Mouse (Mus musculus) midbrain, embryonic 12.5 days (tissue): ENCODE results near the gene Slc4a2. TPM values are rescaled to one million over a fixed set of nuclear protein-coding genes. Genes with fewer than 3 reads are reported as not detected.
A peak's percentile ranks its signal among the peaks of the same experiment; 100 is the strongest.

Source experiments
- ATAC-seq: fragments of 200-750 bp; cut with Nextera tagmentation; 2 replicates; pipeline ENCODE4 v1.8.0; 2017; ENCODE audit warnings: low read depth, moderate TSS enrichment, moderate library complexity; ENCODE audit not compliant: low FRiP score
- H3K27ac ChIP-seq: fragments of 300-500 bp; sonication (generic); replicated peaks from 2 replicates; pipeline ENCODE4 v1.5.1; 2016; ENCODE audit warnings: mild to moderate bottlenecking
- H3K27me3 ChIP-seq: fragments of 300-500 bp; sonication (generic); 2 replicates; pipeline ENCODE4 v1.6.1; 2016; ENCODE audit warnings: mild to moderate bottlenecking
- H3K36me3 ChIP-seq: fragments of 300-500 bp; sonication (generic); 2 replicates; pipeline ENCODE4 v1.6.1; 2016
- H3K4me1 ChIP-seq: fragments of 300-500 bp; sonication (generic); 2 replicates; pipeline ENCODE4 v1.6.1; 2016
- H3K4me2 ChIP-seq: fragments of 300-500 bp; sonication (generic); replicated peaks from 2 replicates; pipeline ENCODE4 v1.6.1; 2016; ENCODE audit warnings: mild to moderate bottlenecking, moderate library complexity
- H3K4me3 ChIP-seq: fragments of 300-500 bp; sonication (generic); 2 replicates; pipeline ENCODE4 v1.5.1; 2016; ENCODE audit warnings: mild to moderate bottlenecking
- H3K9ac ChIP-seq: fragments of 300-500 bp; sonication (generic); replicated peaks from 2 replicates; pipeline ENCODE4 v1.6.1; 2016; ENCODE audit warnings: mild to moderate bottlenecking, moderate library complexity
- H3K9me3 ChIP-seq: fragments of 300-500 bp; sonication (generic); 2 replicates; pipeline ENCODE4 v1.6.1; 2016; ENCODE audit warnings: mild to moderate bottlenecking
- WGBS: fragments of 180-500 bp; shearing (Covaris S2); methylation state at CpG from one replicate; pipeline ENCODE4 v1.1.7; 2016; 5-methylcytosine and 5-hydroxymethylcytosine counted together
- polyA plus RNA-seq: library from polyadenylated mRNA; unstranded; fragments of >200 nt; fragmentation: Nextera tagmentation; extraction: Ambion mirVana; gene quantifications from 2 replicates; pipeline ENCODE4 v1.2.1, GENCODE M21; 2016

Slc4a2 gene
- polyA plus RNA-seq, 1 experiment from 2014 or later = 35.7 TPM

DNA sequence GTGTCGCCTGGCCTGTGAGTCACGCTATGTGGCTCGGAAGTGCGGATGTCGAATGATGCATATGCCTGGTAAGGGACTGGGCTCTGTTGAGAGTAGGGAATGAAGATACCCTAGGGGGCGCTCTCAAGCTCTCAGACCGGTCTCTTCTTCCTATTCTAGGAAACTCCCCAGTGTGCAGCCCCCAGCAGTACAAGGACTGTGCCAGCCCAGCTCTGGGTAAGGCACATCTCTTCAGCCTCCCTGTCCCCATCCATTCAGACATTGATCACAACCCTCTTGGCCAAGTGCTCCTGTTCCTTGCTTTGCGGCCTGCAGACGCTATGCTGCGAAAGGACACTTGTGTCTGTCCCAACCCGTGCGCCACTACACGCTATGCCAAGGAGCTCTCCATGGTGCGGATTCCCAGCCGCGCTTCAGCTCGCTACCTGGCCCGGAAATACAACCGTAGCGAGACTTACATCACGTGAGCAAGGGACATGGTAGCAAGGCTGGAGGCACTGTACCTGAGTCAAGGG lies 7.4 kb upstream of the Slc4a2 start:
- Histone ChIP-seq H3K9me3 (no peaks in the 10 kb centered on the region), H3K36me3 (peaks cover 23% of the 10 kb centered on the region), H3K4me3 (no peak overlapping the region), H3K27ac (no peak overlapping the region), H3K9ac (no peak overlapping the region; the same call in 1 of the 2 replicates), H3K27me3 (peaks cover 4% of the 10 kb centered on the region; the same call in 1 of the 2 replicates), H3K4me1 (peaks cover 9% of the 10 kb centered on the region; the same call in 1 of the 2 replicates), H3K4me2 (0 out of 2 replicates have a peak overlapping the region, but pooled peaks have one; percentile 7)
- ATAC-seq = peak; percentile 62
- 3% methylated on average over 21 of the region's 21 CpGs for WGBS

DNA sequence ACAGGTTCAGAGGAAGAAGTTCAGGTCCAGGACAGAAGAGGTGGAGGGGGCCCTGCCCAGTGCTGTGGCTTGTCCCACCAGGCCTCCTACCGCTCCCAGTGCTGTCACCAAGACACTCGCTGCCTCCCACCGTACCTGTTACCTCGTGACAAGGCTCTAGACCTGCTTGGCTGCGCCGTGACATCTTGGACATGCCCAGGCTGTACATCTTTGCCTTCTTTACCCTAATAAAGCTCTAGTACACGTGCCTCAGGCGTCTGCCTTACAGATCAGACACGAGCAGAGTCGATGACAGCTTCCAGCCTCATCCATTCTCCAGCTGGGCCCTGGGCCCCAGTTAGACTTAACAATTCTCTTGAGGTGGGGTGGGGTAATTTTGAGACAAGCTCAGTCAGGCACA lies 6.0 kb upstream of the Slc4a2 start:
- ATAC-seq = no peak
- peaks cover 4% of the 10 kb centered on the region; the same call in 1 of the 2 replicates for H3K27me3 ChIP-seq
- H3K4me1 ChIP-seq = peaks cover 15% of the 10 kb centered on the region
- no peak overlapping the region for H3K9ac ChIP-seq
- H3K9me3 ChIP-seq = no peaks in the 10 kb centered on the region
- no peak overlapping the region for H3K4me3 ChIP-seq
- no peak overlapping the region for H3K27ac ChIP-seq
- WGBS = 87% methylated on average over 10 of the region's 10 CpGs
- H3K36me3 ChIP-seq = peaks cover 26% of the 10 kb centered on the region
- no peak overlapping the region for H3K4me2 ChIP-seq

DNA sequence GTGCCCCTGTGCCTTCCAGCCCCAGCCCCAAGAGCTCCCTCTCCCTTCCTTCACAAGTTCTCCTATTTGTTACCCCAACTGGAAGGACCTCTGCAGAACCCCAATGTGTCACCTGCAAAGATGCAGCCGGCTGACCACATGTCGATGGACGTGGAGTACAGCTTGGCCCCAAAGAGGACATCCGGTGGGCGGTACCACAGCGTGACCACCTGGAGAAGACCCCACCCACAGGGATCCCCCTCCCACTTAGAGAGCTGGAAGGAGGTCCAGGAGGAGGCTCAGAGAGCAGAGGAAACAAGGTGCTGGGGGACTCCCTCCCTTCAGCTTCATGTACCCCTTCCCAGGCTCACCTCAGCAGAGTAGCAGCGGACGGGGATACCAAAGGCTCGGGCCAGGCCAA lies 3.3 kb upstream of the Slc4a2 start:
- WGBS = 90% methylated on average over 9 of the region's 9 CpGs
- no peak for ATAC-seq
- H3K27ac ChIP-seq = no peak overlapping the region

DNA sequence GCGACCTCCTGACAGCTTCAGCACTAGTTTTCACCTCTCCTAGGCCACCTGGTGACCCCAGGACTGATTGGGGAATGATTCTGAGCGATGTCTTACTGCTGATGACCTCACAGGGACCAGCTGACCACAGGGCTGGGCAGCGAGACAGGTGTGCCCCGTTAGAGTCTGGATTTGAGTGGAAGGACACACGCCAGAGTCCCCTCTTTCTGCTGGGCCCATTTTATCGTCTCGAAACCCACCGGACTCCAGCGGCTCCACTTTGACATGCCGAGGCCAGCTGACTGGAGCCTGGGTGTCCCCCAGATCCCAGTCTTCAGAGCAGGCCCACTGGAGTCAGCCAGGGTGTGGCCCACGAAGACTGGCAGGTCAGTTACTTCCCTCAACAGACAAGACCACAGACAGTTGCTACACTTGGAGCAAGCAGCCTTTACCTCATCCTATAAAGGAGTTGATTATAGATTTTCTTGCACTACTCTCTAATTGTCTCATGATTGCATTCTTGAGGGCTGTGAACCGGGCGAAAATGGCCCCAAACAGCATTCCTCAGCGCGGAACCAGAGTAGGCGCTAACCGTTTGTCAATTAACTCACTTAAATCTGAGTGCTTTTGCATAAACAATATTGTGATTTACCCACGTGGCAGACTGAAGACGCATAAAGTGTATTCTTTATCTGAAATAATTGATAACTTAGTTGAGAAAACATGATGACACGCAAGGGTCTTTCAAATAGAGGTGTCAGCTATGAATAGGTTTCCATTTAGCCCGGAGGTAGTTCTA lies 556 bp downstream of the Slc4a2 start:
- Histone ChIP-seq H3K9ac (peak overlapping the region; percentile 64), H3K4me1 (peaks cover 55% of the 10 kb centered on the region), H3K36me3 (peaks cover 22% of the 10 kb centered on the region), H3K4me3 (peak overlapping the region; percentile 62), H3K27ac (peak overlapping the region; percentile 91), H3K4me2 (peak overlapping the region; percentile 85), H3K9me3 (no peaks in the 10 kb centered on the region), H3K27me3 (peaks cover 22% of the 10 kb centered on the region)
- 16% methylated on average over 21 of the region's 21 CpGs for WGBS
- ATAC-seq = no peak; the same call in none of the 2 replicates

More for the DNA sequence above, 3.3 kb upstream of the Slc4a2 start:
- Histone ChIP-seq H3K4me2 (no peak overlapping the region), H3K36me3 (peaks cover 26% of the 10 kb centered on the region), H3K27me3 (no peaks in the 10 kb centered on the region), H3K9me3 (no peaks in the 10 kb centered on the region), H3K9ac (no peak overlapping the region), H3K4me1 (peaks cover 29% of the 10 kb centered on the region), H3K4me3 (no peak overlapping the region)

DNA sequence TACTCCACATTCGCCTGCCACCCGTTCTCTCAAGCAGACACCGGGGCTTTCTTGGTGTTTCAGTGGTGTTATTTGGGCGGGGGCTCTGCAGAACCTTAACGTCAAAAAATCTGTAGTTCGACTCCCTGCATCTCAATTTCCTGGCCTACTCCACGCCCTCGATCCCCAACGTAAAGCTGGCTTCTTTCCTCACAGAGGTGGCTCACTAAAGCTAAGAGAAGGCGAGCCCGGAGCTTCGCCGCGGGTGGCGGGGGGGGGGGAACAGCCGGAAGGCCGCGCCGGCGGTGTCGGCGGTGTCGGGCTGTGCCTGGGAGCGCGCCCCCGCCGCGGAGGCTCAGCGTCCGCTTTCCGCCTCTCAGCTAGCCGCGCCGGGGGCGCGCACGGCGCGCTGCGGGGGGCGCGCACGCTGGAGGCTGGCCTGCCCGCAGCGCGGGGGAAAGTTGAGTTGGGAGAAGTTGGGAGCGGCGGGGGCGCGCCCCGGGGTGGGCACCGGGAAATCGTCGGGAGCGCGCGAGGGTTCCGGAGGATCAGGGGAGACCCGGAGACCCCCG lies 1.3 kb downstream of the Slc4a2 start:
- H3K27ac ChIP-seq = peak overlapping the region; percentile 91
- ATAC-seq = no peak
- H3K27me3 ChIP-seq = peaks cover 22% of the 10 kb centered on the region
- H3K9me3 ChIP-seq = no peaks in the 10 kb centered on the region
- H3K9ac ChIP-seq = peak overlapping the region; percentile 64
- peaks cover 22% of the 10 kb centered on the region for H3K36me3 ChIP-seq
- H3K4me3 ChIP-seq = peak overlapping the region; percentile 62
- H3K4me1 ChIP-seq = peaks cover 55% of the 10 kb centered on the region
- under 1% methylated on average over 40 of the region's 60 CpGs for WGBS
- peak overlapping the region; percentile 85 for H3K4me2 ChIP-seq

DNA sequence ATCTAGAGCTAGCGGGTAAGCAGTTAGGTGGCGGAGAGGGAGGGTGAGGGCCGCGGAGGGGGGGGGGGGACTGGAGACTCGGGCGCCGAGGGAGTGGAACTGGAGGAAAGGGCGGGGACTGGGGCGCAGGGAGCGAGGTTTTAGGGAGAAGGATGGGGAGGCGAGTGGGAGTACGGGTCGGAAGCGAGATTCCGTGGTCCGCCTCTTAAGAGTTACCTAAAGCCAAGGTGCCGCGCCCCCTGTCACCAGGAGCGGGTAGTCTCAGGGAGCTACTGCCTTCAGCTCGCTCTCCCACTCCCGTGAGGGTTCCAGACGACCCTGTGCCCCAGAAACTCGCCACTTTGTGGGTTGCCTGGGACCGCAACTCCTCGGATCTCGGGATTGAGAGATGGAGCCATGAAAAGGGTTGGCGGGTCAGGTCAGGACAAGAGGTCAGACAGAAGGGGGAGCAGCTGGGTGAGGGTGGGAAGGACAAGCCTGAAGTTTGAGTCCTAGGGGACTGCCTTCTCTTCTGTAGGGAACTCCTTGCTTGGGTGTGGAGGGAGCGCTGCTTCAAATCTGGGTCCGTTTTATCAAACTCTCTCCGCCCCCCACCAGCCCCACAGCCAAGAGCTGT lies 1.9 kb downstream of the Slc4a2 start:
- H3K27me3 ChIP-seq = peaks cover 22% of the 10 kb centered on the region
- 0% methylated on average over 25 of the region's 30 CpGs for WGBS
- peaks cover 55% of the 10 kb centered on the region for H3K4me1 ChIP-seq
- H3K27ac ChIP-seq = peak overlapping the region; percentile 91
- H3K9me3 ChIP-seq = no peaks in the 10 kb centered on the region
- H3K4me2 ChIP-seq = peak overlapping the region; percentile 85
- peak overlapping the region; percentile 62 for H3K4me3 ChIP-seq
- peak overlapping the region; percentile 64 for H3K9ac ChIP-seq
- no peak for ATAC-seq
- H3K36me3 ChIP-seq = peaks cover 22% of the 10 kb centered on the region

DNA sequence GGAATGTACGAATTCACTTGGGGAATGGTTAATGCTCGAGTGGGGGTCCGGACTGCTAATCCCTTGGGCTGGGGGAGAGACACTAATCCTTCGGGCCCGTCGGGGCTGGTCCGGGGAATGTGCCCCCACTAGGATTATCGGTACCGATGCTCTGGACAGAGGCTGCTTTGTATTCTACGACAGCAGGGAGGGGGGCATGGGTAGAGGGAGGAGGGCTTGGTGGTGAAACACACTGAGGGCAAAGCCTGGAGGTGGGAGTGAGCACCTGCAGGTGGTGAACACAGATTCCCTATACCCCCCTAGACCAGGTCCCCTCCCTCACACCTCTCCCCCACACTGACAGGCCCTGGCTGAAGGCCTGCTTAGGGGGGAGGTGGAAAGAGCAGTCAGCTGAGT lies 2.4 kb downstream of the Slc4a2 start:
- Histone ChIP-seq H3K9me3 (no peaks in the 10 kb centered on the region), H3K4me3 (peak overlapping the region; percentile 62), H3K27me3 (peaks cover 22% of the 10 kb centered on the region), H3K9ac (peak overlapping the region; percentile 64), H3K4me1 (peaks cover 55% of the 10 kb centered on the region), H3K27ac (peak overlapping the region; percentile 91), H3K4me2 (peak overlapping the region; percentile 85), H3K36me3 (peaks cover 26% of the 10 kb centered on the region)
- no peak for ATAC-seq
- WGBS = 1% methylated on average over 10 of the region's 10 CpGs

DNA sequence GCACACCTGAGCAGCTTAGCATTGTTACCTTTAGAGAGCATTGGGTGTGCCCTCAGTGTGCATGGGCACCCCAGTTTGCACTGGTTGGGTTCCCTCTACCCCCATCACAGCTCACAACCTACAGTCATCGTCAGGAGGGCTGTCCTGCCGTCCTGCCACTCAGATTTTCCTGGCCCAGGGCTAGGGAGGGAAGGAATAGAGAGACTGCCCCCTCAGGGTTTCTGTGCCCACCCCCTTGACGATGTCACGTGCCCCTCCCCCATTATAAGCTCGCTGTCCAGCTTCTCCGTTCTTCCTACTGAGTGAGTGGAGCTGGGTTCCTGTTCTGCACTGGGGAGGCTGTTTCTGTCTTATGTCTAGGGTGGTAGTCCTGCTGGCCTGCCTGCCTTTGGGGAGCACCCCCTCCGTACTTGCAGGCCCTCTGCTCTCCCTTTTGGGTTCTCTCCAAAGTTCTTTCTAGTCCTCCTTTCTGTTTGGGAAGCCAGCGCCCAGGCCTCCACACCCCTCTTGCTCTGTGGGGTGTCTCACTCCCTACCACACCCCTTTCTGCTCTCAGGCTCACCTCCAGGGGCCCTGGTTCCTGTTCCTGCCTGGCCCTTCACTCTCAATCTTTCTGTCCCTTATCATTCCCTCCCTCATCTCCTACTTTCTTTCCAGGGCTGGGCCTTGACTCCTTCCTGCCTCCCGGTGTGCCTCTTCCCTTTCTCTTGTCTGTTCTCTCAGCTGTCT lies 3.1 kb downstream of the Slc4a2 start:
- Histone ChIP-seq H3K4me2 (peak overlapping the region; percentile 85), H3K36me3 (peaks cover 28% of the 10 kb centered on the region), H3K4me3 (peak overlapping the region; percentile 62), H3K9ac (peak overlapping the region; percentile 64), H3K9me3 (no peaks in the 10 kb centered on the region), H3K27ac (no peak overlapping the region), H3K4me1 (peaks cover 55% of the 10 kb centered on the region), H3K27me3 (peaks cover 22% of the 10 kb centered on the region)
- 9% methylated on average over 9 of the region's 9 CpGs for WGBS
- ATAC-seq = no peak

DNA sequence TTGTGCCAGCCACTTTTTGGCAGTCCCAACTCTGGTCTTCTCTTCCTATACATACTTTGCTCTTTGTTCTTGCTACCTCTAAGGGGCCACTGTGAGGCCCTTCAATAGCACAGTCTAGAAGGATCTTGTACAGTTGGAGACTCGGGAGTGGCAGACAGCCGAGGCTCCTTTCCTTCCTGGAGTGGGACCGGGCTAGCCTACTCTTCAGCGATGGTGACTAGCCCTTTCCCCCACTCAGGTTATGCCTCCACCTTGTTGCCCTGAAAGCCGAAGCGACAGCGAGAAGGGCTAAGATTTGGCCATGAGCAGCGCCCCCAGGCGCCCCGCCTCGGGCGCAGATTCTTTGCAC lies 3.6 kb downstream of the Slc4a2 start:
- Histone ChIP-seq H3K9ac (peak overlapping the region; percentile 64), H3K27ac (no peak overlapping the region), H3K9me3 (no peaks in the 10 kb centered on the region), H3K27me3 (peaks cover 22% of the 10 kb centered on the region), H3K4me2 (peak overlapping the region; percentile 85), H3K4me1 (peaks cover 52% of the 10 kb centered on the region), H3K4me3 (0 out of 2 replicates have a peak overlapping the region, but pooled peaks have one; percentile 1), H3K36me3 (peaks cover 33% of the 10 kb centered on the region)
- 15% methylated on average over 12 of the region's 12 CpGs for WGBS
- ATAC-seq = no peak

DNA sequence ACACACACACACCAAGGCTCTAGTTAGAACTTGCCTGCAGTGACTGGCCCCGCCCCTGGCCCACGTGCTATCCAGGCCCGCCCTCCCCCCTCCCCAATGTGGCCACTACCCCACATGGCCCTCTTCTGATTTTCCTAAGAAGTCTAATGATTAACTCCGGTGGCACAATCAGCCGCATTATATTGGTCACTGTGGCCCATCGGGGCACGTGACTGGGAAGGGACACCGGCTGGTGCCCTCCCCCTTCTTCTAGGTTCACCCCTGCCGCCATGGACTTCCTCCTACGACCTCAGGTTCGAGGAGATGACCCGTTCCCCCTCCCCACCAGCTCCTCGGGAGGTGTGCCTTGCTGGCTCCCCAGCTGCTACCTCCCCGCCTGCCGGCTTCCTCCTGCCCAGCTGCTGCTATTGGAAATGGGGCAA lies 4.4 kb downstream of the Slc4a2 start:
- H3K4me3 ChIP-seq = 0 out of 2 replicates have a peak overlapping the region, but pooled peaks have one; percentile 4
- peaks cover 22% of the 10 kb centered on the region for H3K27me3 ChIP-seq
- H3K4me1 ChIP-seq = peaks cover 45% of the 10 kb centered on the region
- H3K9me3 ChIP-seq = no peaks in the 10 kb centered on the region
- no peak for ATAC-seq
- H3K36me3 ChIP-seq = peaks cover 40% of the 10 kb centered on the region
- H3K9ac ChIP-seq = 0 out of 2 replicates have a peak overlapping the region, but pooled peaks have one; percentile 4
- 8% methylated on average over 14 of the region's 15 CpGs for WGBS
- peak overlapping the region; percentile 85 for H3K4me2 ChIP-seq
- H3K27ac ChIP-seq = peak overlapping the region; percentile 26; the same call in 1 of the 2 replicates

DNA sequence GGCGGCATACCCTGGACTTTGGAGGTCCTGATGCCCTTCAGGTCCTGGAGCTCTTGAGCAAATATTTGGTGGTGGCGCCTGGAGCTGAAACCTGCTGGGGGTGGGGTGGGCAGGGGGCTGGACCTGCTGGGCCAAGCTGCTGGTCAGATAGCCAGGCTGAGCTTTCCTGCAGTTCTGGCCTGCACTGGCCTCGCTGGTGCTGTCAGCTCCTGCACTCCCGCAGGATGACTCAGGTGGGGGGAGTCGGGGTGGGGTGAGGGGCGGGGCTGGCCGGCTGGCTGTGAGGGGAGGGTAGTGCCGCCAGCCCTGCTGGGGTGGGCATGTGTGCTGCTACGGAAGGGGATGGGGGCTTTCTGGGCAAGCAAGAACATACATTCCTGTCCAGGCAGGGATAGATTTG lies 5.0 kb downstream of the Slc4a2 start:
- Histone ChIP-seq H3K36me3 (peaks cover 46% of the 10 kb centered on the region), H3K4me2 (peak overlapping the region; percentile 85; the same call in 1 of the 2 replicates), H3K27ac (peak overlapping the region; percentile 26; the same call in 1 of the 2 replicates), H3K4me1 (peaks cover 44% of the 10 kb centered on the region), H3K9me3 (no peaks in the 10 kb centered on the region), H3K27me3 (peaks cover 22% of the 10 kb centered on the region), H3K4me3 (no peak overlapping the region), H3K9ac (0 out of 2 replicates have a peak overlapping the region, but pooled peaks have one; percentile 4)
- WGBS = 15% methylated on average over 8 of the region's 9 CpGs
- ATAC-seq = no peak
